Mouse (Mus musculus) gastrocnemius, postnatal 25 days (tissue): ENCODE results near the gene Nrp1. TPM values are rescaled to one million over a fixed set of nuclear protein-coding genes. Genes with fewer than 3 reads are reported as not detected.
A peak's percentile ranks its signal among the peaks of the same experiment; 100 is the strongest.

Experiments
- DNase-seq: peaks from one replicate; pipeline ENCODE4 v3.0.0; 2022
- total RNA-seq, 2 experiments: library from RNA; stranded (reverse); gene quantifications; 1 replicate in 1 of 2; 2 replicates in 1 of 2; pipeline ENCODE4 v1.2.3; 2021

Nrp1 gene
- total RNA-seq, 2 experiments from 2014 or later = 29.7 to 37.5 TPM

DNA sequence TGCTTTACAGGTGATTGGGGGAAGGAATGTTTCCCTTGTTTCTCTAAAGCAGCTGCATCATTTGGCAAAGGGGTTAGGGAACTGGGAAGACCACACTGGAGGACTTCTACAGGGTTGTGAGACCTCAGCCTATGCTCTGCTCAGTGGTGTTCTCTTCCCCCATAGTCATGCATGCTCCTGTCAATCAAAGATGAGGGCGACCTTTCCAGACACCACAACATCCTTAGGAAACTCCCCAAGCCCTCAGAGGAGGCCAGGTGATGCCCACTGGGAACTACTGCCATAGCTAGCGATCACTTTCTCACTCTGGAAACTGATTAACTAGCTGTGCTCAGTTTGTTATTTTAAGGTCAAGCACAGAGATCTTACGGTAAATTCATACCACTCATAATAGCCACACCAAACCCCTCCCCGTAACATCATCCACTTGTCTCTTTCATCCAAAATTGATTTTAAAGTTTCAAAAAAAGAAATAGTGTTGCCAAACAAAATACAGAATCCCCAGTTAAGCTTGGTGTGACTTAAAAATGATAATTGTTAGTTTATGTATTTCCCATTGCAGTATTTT is 105.7 kb downstream of the Nrp1 start:
- no peak for DNase-seq

DNA sequence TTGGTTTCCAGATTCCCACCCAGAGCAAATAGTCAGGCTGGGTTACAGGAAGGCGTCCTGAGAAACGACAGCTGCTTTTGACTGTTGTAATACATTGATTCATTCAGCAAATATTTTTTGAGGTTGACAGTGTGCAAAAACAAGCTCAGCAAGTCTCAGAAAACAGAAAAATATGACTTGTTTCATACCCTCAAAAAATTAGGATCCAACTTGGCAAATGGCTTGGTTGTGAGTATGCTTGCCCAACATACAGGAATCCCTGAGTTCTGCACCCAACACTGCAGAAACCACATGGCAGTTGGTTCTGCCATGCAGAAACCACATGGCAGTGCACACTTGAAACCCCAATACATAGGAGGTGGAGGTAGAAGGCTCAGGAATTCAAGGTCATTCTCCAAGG is 107.1 kb downstream of the Nrp1 start:
- no peak for DNase-seq

DNA sequence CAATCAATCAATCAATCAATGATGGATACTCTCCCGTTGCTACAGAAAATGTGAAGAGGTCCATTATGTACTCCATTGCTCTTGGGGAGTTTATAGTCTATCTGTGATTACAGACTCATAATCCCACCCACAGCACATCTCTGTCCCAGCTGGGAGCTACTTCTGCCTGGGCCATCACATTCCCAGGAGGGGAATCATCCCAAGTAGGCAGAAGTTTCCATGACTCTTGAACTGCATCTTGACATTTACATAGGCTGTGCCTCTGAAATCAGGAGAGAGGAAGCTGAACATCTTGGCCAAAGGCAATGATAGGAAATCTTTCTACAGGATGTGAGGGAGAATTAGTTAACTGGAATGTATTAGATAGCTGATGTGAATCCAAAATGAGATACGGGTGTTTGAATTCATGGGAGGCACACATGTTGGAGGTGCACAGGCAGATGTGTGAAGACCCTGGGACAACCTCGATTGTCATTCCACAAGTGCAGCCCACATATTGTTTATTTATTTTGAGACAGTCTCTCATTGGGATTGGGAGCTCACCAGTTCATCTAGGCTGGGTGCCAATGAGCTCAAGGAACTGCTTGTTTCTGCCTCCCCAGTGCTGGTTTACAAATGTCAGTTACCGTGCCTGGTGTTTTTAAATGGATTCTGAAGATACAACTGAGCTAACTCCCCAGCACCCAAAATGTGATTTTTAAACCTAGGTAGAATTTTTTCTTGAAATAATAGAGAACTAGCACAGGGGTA is 108.5 kb downstream of the Nrp1 start:
- DNase-seq = no peak

DNA sequence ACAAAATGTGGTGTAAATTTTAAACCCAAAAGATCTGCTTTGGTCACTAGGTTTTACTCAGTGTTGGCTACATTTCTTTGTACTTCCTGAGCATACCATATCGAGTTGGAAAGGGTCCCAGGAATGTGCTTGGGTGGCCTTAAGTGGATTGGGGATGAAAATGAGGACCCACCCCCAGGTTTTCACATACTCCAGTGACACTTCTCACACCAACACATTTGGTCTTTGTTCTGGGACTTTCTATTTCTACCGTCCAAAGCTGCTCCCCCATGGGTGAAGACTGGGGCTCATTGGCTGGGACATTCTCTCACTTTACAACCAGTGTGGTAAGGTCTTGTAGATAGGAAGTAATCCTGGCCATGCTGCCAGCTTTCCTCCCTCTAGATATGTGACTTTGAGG is 111.7 kb downstream of the Nrp1 start:
- no peak for DNase-seq

DNA sequence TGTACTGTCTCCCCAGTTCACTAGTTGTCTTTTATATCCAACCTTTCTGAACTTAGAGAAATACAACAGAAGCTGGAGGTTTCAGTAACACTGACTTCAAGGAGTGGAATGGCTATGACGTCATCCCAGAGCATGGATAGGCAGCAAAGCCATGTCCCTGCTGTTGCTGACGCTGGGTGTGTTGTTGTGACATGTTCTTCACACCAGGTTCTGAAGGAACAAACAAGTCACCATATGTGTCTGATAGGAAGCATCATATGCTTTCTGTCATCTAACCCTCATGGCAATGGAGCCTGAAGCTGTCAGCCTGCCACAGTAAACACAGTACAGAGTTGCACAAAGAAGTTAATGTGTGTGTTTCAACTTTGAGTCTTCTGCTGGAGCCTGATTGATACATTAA is 112.8 kb downstream of the Nrp1 start:
- DNase-seq = no peak

DNA sequence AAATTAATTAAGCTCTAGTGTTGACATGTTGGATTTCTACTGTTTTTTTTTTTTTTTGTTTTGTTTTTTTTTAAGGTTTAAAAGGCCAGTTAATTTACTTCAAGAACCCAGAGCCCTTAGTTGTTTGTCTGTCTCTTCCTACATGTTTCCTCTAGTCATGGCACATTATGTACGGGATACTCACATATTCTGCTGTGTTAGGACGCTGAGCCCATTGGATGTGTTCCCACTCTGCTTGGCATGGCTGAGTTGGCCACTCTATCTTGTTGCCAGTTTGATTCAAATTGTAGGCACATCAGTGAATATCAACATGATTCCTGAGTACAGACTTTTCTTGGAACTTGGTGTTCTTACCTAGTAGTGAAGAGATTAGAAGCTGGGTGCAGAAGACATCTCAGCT is 114.5 kb downstream of the Nrp1 start:
- no peak for DNase-seq

DNA sequence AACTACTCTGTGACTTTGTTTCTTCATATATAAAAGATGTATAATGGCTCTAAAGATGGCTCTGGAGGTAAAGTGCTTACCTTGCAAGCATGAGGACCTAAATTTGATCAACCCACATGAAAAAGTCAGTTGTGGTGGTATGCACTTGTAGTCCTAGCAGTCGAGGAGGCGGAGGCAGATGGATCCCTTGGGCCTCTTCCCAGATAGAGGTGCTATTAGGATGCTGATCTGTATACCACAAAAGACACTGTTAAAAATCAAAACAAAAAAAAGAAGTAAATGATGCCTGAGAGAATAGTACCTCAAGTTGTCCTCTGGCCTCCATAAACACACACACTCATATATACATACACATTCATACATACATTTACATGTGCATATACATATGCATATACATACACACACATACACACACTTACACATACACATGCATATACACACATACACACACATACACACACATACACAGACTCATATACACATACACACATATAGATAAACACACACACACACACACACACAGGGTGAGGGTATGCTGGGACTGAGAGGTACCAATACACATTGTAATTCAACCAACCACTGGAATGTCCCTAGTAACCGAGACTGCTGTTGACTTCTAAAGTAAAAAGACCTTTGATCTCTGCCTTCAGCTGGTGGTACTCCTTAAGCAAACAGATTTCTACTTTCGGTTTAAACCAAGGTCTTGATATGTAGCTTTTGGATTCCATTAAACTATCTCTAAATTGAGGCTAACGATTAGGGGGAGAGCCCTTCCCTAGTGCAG is 115.2 kb downstream of the Nrp1 start:
- no peak for DNase-seq

DNA sequence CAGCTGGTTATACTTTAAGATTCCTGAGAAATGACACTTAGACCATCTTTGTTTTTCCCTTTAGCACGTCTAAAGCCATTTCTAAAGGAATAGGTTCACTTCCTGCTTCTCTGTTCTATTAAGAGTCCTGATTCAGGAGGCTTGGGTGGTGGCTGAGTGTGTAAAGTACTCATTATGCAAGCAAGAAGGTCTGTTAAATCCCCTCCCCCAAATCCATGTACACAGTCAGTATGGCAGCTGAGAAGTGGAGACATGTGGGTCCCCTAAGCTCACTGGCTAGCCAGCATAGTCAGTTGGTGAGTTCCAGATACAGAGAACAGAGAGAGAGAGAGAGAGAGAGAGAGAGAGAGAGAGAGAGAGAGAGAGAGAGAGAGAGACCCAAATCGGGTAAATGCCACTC is 116.2 kb downstream of the Nrp1 start:
- no peak for DNase-seq

DNA sequence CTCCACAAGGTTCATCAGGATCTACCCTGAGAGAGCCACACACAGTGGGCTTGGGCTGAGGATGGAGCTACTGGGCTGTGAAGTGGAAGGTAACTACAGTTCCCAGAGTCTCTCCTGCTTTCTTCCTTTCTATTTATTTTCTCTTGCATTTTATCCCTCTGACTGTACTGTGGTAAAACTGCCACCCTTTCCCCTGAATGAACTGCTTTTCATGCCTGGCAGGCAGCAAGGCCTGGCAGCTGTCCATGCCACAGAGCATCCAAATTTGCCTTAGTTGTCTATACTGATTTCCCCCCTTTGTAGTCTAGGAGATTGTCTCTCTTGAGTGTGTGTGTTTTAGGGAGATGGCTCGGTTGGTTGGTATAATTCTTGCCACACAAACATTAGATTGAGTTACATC is 117.8 kb downstream of the Nrp1 start:
- no peak for DNase-seq

DNA sequence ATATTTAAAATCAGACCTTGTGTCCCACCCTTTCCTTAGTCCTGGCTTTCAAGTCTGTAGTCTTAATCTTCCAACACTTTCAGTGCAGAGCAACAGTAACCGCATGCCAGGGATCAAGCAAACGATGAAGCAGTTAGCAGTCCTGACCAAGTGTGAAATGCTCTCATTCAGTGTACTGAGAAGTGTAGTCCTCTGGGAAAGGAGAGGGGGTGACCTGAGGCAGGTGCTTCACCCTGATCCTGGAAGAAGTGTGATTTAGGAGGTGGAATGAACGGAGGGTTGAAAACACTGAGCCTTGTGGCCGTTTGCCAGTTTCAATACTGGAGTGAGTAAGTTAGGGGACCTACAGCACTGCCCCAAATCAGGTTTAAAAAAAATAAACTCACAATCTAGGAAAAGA is 119.6 kb downstream of the Nrp1 start:
- no peak for DNase-seq

DNA sequence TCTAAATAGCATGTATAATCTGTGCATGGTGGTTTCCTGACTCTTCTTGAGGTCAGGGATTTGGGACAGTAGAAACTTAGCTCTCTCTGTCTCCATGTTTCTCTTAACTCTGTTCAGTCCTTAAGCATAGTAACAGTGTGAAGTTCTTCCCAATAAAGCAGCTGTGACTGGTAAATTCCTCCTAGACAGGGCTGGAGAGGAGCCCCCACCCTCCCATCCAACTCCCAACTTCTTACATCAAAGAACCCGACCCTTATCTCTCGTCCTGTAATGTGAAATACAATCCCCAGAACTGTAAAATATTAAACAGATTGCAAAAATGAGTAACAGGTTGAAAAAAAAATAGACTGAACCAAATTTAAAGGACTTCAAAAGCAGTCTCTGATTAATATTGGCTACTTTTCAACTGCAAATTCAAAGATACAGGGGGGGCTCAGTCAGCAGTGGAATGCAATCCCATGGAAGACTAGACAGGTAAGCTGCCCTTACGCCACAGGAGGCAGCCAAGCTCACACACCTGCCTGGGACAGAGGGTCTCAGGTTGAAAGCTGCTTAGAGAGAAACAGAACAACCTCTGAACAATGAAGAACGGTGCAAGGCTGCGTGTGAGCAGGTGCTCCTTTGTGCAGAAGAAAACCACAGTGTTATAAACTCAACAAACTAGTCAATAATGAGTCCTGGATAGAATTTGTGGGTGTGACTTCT is 121.1 kb downstream of the Nrp1 start:
- no peak for DNase-seq

DNA sequence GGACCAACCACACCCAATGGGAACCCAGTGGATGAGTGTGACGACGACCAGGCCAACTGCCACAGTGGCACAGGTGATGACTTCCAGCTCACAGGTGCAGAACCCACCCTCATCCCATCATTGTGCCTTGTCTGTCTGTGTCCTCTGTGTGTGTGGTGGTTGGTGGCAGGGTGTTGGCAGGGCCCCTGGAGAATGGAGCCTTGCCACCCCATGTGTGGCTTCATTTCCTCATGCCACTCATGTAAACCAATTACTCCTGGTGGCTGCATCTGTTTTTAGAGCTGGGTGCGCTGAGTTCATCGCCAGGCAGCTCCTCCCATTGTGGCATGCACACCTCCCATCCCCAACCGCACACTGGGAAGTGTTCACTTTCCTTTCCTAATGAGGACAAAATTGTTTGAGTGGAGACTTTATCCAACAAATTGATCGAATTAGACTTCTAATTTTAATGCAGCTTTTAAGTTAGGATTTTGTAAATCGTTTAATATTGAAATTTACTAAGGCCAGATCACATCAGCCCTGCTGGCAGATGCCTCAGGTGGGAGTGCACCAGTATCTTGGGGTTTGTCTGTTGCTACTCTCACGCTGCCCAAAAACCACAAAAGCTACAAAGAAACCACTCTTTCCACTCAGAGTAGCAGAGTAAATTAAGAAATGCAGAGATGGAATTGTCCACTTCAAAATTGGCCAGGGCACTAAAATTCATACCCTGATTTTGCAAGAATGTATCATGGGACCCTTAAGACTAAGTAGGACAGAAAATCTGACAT is 122.7 kb downstream of the Nrp1 start:
- no peak for DNase-seq

DNA sequence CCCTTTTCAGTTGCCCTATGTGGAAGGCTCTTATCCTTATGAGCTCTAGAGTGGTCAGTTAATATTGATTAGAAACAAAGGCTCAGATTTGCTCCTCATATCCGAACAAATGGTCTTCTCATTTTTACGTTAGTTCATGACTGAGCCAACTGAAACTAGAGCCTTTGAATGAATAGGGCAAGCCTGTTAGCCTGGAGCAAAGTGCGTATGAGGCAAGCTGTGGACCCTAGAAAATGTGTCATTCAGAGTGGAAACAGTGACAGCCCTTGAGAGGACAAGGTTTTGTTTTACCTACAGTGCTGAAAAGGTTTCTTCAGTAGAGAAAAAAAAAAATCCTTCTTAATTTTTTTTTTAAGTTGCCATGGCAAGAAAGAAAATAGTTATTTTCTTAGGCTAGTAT is 124.9 kb downstream of the Nrp1 start:
- no peak for DNase-seq

DNA sequence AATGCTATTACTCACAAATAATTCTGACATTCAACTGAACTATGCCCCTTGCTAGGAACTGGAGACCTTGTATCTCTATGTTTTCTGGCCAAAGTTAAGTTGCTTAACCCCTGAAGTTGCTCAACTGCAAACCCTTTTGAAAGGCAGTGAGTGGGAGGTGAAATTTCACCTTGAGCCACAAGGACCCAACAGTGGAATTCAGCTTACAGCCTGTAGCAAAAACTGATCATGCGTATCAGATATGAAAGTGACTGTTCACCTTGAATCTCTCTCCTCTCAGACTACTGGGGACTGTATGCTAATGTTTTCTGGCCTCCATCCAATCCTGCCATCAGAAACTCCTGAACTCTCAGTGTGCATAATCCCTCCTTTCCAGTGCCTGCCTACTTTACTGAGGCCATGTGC is 126.3 kb downstream of the Nrp1 start:
- DNase-seq = no peak

DNA sequence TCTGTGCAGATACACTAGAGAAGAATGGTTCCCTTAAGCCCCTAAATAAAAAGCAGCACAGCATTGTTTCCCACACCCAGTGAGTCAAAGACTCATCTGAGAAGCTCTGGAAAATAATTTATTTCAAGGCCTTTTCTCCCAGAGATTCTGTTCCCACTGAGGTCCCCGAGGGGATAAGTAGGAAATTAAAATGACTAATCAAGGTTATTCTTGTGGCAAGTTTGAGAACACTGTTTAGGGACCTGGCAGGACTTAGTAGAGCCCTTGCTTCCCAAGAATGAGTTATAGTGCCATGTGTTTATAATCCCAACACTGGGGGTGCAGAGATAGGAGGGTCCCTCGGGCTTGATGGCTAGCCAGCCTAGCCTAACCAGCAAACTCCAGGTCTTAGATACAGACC is 127.6 kb downstream of the Nrp1 start:
- DNase-seq = no peak

DNA sequence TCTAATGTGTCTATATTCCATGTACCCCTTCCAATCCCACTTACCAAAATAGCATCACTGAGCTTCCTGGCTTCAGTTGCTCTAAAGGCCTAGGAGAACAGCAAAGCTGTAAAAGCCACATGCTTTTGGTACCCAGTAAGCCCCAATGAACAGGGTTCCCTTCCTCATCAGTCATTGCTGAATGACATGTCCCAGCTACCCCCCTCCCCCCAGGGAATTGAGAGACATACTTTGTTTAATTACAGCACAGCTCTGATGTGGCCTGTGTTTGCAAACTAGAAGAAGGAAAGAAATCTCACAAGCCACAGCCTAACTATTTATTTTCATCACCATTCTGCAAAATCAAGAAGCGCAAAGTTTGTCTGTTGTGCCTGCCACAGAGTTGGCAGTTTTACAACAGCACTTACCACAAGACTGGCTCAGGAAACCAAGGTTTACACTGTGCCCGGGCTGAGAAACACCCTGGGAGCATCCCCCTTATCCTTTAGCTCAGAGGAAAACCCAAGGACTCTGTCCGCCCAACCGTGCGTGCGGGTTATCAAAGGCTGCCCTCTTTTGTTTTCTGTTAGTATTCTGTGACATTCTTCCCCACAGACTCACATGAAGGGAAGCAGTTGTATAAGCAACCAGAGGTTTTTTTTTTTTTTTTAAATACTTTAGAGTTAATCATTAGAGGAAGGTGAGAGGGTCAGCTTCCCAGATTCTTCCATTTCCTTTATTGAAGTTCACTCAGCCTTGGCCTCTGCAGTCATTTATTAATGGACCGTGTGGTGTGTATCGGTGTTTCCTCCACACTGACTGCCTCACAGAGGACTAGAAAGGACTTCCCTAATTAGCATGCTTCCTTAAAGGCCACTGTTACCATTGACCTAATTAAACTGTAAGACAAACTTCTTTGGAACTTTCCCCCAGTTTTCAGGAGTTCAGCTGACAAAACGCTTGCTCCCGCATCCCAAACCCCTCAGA is 129.8 kb downstream of the Nrp1 start:
- no peak for DNase-seq

DNA sequence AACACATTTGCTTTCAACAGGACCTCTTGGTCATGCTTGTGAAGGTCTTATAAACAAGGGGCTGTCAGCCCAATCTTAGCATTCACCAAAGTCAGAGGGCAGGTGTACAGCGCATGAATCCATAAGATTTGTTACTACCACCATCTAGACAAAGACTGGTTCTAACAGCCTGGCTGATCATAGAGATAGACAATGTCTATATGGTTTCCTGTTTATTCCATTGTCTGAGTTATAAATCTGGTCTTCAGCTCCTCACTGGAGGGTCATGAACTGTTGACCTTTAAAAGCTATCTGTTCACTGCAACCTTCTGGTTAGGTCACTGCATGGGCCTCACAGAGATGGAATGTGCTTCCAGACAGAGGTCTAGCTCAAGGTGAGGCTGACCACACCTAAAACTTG is 130.9 kb downstream of the Nrp1 start:
- DNase-seq = no peak

DNA sequence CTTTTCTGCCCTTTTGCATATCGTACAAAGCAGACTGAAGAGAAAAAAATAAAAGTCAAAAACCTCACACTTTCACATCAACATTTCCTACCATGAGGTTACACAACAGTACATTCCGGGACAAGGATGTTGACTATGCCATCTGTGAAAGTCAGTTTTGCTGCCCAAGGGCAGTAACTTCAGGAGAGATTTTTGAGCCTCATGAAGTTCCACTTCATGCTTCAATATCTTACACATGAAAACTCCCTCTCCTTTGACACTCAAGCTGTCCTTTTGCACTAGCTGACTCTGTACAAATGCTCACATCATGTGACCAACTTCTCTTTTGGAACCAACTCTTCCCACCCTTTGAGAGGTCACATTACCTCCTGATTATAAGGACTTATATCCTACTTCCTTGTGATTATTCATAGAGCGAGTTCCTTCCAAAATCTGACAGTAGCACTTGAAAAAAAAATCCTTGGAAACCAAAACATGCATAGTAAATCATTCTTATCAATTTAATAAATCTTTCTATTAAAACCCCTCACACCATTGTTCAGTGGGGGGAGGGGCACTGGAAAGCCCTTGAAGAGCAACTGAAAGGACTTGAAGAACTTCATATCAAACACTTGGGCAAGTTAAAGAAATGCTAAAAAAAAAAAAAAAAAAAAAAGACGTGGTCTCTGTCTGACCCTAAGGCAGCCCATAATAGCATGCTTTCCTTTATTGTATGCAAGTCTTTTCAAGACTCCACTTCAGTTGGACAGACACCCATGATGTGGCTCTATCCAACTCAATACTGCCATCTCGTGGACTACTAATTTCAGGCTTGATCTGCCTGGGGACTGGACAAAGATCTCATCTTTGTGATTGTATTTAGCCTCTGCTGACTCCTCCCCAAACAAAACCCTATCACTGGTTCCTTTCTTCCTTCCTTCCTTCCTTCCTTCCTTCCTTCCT is 133.0 kb downstream of the Nrp1 start:
- peak; percentile 52 for DNase-seq

DNA sequence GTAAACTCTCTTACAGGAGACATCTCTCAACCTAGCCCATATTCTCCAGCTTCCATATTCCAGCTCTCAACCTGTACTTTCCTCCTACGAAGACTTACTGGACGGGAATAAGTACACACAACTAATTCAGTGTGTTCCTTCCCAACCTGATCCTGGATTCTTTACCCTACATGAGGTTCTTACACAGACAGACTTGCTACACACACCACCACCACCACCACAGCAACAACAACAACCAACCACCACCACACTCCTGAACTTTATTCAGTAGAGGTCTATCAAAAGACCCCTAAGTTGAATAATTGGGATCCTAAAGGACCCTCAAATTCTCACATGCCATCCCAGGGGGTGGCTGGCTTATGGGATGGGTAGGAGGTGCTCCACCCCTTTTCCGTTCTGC is 135.4 kb downstream of the Nrp1 start:
- no peak for DNase-seq

DNA sequence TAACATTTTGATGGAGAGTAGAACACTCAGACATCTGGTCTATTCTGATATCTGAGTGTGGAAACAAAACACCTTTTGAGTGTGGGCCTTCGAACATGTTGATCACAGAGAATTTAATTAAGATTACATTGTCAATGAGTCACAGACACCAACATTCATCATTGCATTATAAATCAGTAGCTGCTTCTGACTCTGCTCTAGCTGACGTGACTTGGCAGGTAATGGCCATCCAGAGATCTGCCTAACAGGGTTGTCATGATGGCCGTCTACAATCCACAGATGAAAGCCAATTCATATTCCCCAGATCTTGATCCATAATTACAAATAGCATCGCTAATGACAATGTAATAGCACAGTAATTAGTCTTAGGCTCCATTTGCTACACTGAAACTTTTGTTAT is 140.4 kb downstream of the Nrp1 start:
- DNase-seq = no peak
